Mouse (Mus musculus): ENCODE results near the gene Sesn1. TPM values are rescaled to one million over a fixed set of nuclear protein-coding genes. Genes with fewer than 3 reads are reported as not detected.

Gene Sesn1
- polyA plus RNA-seq, 1 experiment from 2014 or later: 15.0 TPM

DNA sequence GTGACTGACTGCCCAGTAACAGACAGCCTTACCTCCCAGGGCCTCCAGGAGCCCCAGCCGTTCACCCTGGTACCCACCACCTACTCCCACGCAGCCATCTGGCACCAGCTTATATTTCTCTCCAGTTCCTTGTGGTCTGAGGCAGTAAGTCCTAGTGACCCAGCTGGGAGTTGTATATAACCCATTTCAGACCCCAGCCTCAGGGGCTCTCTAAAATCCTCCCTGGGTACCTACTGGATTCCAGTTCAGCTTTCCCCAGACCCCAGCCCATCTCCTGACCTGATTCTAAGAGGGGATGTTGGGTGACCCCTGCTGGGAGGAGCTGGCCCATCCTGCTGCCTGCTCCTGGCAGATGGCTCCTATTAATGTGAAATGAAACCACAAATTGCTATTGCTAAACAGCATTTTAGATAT lies 50.5 kb downstream of the Sesn1 start:
- Histone ChIP-seq H3K9me3 (replicated peaks) (no peaks in the 10 kb centered on the region), H3K4me1 (no peaks in the 10 kb centered on the region), H3K36me3 (no peaks in the 10 kb centered on the region), H3K27ac (replicated peaks) (no peak overlapping the region), H3K4me3 (no peak overlapping the region), H3K27me3 (ENCODE audit: low read depth, poor library complexity, severe bottlenecking) (no peaks in the 10 kb centered on the region)
- 96% methylated on average over 2 of the region's 2 CpGs for WGBS
- no peak for DNase-seq (ENCODE audit: low spot score)

DNA sequence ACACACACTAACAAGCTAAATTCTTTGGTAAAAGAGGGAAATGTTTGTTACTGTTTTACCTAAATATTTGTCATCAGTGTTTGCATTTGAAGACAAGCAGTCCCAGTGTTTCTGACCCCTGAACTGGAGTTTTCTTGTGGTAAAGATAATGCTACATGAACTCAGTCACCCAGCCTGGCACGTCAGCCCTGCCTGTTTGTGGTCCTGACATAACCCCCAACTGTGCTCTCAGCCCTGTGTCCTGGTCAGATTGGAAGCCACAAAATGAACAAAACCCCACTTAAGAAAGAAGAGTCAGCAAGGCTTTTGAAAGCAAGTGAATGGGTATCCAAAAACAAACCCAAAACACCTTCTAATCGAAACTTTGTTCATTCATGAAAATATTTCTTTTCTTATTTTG lies 53.3 kb downstream of the Sesn1 start:
- Histone ChIP-seq H3K36me3 (no peaks in the 10 kb centered on the region), H3K27ac (replicated peaks) (no peak overlapping the region), H3K27me3 (ENCODE audit: low read depth, poor library complexity, severe bottlenecking) (no peaks in the 10 kb centered on the region), H3K4me1 (peaks cover 12% of the 10 kb centered on the region), H3K4me3 (no peak overlapping the region), H3K9me3 (replicated peaks) (no peaks in the 10 kb centered on the region)
- no peak for DNase-seq (ENCODE audit: low spot score)
- WGBS: 63% methylated on average over 2 of the region's 2 CpGs

- no peak for DNase-seq (ENCODE audit: low spot score)
- Histone ChIP-seq H3K9me3 (replicated peaks) (no peaks in the 10 kb centered on the region), H3K27ac (replicated peaks) (no peak overlapping the region), H3K4me1 (peaks cover 12% of the 10 kb centered on the region), H3K27me3 (ENCODE audit: low read depth, poor library complexity, severe bottlenecking) (no peaks in the 10 kb centered on the region), H3K36me3 (no peaks in the 10 kb centered on the region), H3K4me3 (no peak overlapping the region)
- 68% methylated on average over 3 of the region's 3 CpGs for WGBS
Observed at GRCm38 (mm10) chr10:41866069-41866837, 56.5 kb downstream of the Sesn1 start.

DNA sequence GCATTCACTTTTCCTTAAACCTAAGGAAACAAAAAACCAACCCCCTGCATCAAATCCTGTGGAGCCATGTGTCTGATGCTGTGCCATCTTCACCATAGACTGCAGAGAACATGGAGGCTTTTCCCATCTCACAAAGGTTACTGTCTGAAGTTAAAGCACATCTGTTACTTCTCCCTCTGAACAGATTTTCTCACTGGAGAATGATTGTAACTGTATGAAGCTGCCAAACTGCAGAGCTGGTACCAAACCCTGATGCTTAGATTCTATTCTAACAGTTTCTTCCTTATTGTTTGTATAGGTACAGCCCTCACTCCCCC lies 57.1 kb downstream of the Sesn1 start:
- no peaks in the 10 kb centered on the region for H3K27me3 ChIP-seq (ENCODE audit: low read depth, poor library complexity, severe bottlenecking)
- DNase-seq (ENCODE audit: low spot score): no peak
- H3K36me3 ChIP-seq: no peaks in the 10 kb centered on the region
- H3K9me3 ChIP-seq (replicated peaks): no peaks in the 10 kb centered on the region
- H3K27ac ChIP-seq (replicated peaks): no peak overlapping the region
- peaks cover 14% of the 10 kb centered on the region for H3K4me1 ChIP-seq
- H3K4me3 ChIP-seq: no peak overlapping the region

DNA sequence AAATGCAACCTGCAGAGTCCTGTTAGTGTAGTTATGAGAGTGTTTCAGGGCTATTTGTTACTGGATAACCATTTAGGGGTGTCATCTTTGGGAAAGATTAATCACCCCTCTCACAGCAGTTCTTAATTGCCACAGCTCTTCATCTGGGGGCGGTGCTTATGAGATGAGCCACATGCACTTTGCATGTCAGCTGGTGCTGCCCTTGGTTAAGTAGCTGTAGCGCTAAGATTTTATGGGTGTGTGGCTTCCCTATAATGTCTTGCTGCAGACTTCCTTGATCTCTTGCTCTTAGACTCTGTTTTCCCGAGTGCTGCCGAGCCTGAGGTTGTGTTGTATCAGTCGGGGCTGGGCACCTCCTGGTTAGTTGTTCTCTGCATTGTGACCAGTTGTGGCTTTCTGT lies 58.2 kb downstream of the Sesn1 start:
- no peaks in the 10 kb centered on the region for H3K27me3 ChIP-seq (ENCODE audit: low read depth, poor library complexity, severe bottlenecking)
- H3K4me3 ChIP-seq: no peak overlapping the region
- H3K27ac ChIP-seq (replicated peaks): no peak overlapping the region
- no peaks in the 10 kb centered on the region for H3K36me3 ChIP-seq
- peaks cover 21% of the 10 kb centered on the region for H3K4me1 ChIP-seq
- DNase-seq (ENCODE audit: low spot score): no peak
- 85% methylated on average over 5 of the region's 5 CpGs for WGBS
- H3K9me3 ChIP-seq (replicated peaks): no peaks in the 10 kb centered on the region

GRCm38 (mm10) chr10:41870101-41870500 lies 60.4 kb downstream of the Sesn1 start:
- no peaks in the 10 kb centered on the region for H3K27me3 ChIP-seq (ENCODE audit: low read depth, poor library complexity, severe bottlenecking)
- no peak for DNase-seq (ENCODE audit: low spot score)
- WGBS: 62% methylated on average over 2 of the region's 2 CpGs
- no peaks in the 10 kb centered on the region for H3K36me3 ChIP-seq
- H3K4me3 ChIP-seq: no peak overlapping the region
- H3K9me3 ChIP-seq (replicated peaks): no peaks in the 10 kb centered on the region
- no peak overlapping the region for H3K27ac ChIP-seq (replicated peaks)
- H3K4me1 ChIP-seq: peaks cover 21% of the 10 kb centered on the region

DNA sequence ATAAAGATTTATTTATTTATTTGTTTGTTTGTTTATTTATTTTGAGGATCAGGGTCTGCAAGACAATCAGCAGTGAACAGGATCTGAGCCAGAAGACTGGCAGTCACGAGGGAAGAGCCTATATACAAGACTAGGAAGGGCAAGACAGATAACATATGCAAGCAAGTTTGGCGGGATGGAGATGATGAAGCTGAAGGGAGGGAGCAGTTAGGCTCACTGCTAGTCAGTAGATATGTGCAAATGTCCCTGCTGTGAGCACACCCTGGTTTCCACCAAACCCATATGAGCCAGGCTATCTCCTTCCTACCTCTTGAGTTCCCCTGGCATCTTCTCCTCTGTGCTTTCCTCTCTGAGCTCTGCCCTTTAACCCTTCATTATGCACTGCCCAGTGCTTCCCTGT lies 61.8 kb downstream of the Sesn1 start:
- no peak overlapping the region for H3K27ac ChIP-seq (replicated peaks)
- no peaks in the 10 kb centered on the region for H3K27me3 ChIP-seq (ENCODE audit: low read depth, poor library complexity, severe bottlenecking)
- 67% methylated on average over 2 of the region's 2 CpGs for WGBS
- no peaks in the 10 kb centered on the region for H3K9me3 ChIP-seq (replicated peaks)
- H3K4me1 ChIP-seq: peaks cover 13% of the 10 kb centered on the region
- H3K36me3 ChIP-seq: no peaks in the 10 kb centered on the region
- H3K4me3 ChIP-seq: no peak overlapping the region
- DNase-seq (ENCODE audit: low spot score): no peak

GRCm38 (mm10) chr10:41875624-41876023 lies 65.9 kb downstream of the Sesn1 start:
- DNase-seq (ENCODE audit: low spot score): no peak
- H3K27me3 ChIP-seq (ENCODE audit: low read depth, poor library complexity, severe bottlenecking): no peaks in the 10 kb centered on the region

GRCm38 (mm10) chr10:41878344-41878743 lies 68.6 kb downstream of the Sesn1 start:
- peaks cover 17% of the 10 kb centered on the region for H3K4me1 ChIP-seq
- no peak overlapping the region for H3K27ac ChIP-seq (replicated peaks)
- H3K4me3 ChIP-seq: no peak overlapping the region
- no peak for DNase-seq (ENCODE audit: low spot score)
- WGBS: 89% methylated on average over 11 of the region's 11 CpGs
- no peaks in the 10 kb centered on the region for H3K9me3 ChIP-seq (replicated peaks)
- H3K27me3 ChIP-seq (ENCODE audit: low read depth, poor library complexity, severe bottlenecking): no peaks in the 10 kb centered on the region
- no peaks in the 10 kb centered on the region for H3K36me3 ChIP-seq

More at GRCm38 (mm10) chr10:41875624-41876023, 65.9 kb downstream of the Sesn1 start:
- no peak overlapping the region for H3K27ac ChIP-seq (replicated peaks)
- H3K9me3 ChIP-seq (replicated peaks): no peaks in the 10 kb centered on the region
- H3K4me3 ChIP-seq: no peak overlapping the region
- H3K4me1 ChIP-seq: peaks cover 9% of the 10 kb centered on the region; the same call in 1 of the 2 replicates
- H3K36me3 ChIP-seq: no peaks in the 10 kb centered on the region

DNA sequence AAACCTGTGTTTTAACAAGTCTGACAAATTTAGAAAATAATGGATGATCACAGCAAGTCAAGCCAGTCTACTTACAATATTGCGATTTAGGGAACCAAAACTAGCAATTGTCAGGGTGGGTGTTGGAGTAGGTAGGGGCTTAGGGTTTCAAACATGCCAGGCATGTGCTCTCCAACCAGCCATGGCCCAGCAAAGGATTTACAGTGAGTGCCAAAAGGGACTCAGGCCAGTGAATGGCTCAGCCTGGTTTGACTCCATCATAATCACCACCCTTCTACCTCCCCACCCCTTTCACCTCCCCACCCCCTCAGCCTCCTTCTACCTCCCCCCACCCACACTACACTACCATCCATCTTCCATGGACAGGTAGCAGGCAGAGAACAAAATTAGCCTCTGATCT lies 69.9 kb downstream of the Sesn1 start:
- H3K9me3 ChIP-seq (replicated peaks): no peaks in the 10 kb centered on the region
- H3K36me3 ChIP-seq: no peaks in the 10 kb centered on the region
- WGBS: 97% methylated on average over 1 of the region's 1 CpGs
- DNase-seq (ENCODE audit: low spot score): no peak
- H3K27me3 ChIP-seq (ENCODE audit: low read depth, poor library complexity, severe bottlenecking): no peaks in the 10 kb centered on the region
- peaks cover 23% of the 10 kb centered on the region for H3K4me1 ChIP-seq
- no peak overlapping the region for H3K27ac ChIP-seq (replicated peaks)
- no peak overlapping the region for H3K4me3 ChIP-seq

DNA sequence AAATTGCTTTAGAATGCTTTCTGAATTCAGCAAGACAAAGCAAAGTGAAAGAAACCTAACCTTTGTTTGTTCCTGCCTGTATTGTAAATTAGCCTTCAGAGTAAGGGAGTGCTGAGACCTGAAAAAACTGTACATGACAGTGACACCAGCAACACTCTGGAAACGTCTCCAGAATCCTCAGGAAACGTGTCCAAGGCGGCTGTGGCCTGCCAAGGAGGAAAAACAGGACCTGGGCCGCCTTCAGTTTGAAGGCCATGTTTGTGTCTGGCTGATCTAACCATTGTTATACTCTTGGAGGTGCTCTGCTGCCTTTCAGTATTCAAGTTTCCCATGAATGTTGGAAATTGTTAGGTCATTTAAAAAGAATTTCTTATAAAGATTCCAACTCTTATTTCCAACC lies 70.5 kb downstream of the Sesn1 start:
- no peaks in the 10 kb centered on the region for H3K36me3 ChIP-seq
- H3K4me1 ChIP-seq: peaks cover 23% of the 10 kb centered on the region
- no peak overlapping the region for H3K4me3 ChIP-seq
- WGBS: 64% methylated on average over 4 of the region's 4 CpGs
- H3K9me3 ChIP-seq (replicated peaks): no peaks in the 10 kb centered on the region
- H3K27ac ChIP-seq (replicated peaks): no peak overlapping the region
- no peak for DNase-seq (ENCODE audit: low spot score)
- no peaks in the 10 kb centered on the region for H3K27me3 ChIP-seq (ENCODE audit: low read depth, poor library complexity, severe bottlenecking)

GRCm38 (mm10) chr10:41880777-41881176 lies 71.0 kb downstream of the Sesn1 start:
- Histone ChIP-seq H3K27ac (replicated peaks) (no peak overlapping the region), H3K36me3 (no peaks in the 10 kb centered on the region), H3K27me3 (ENCODE audit: low read depth, poor library complexity, severe bottlenecking) (no peaks in the 10 kb centered on the region), H3K4me1 (peaks cover 23% of the 10 kb centered on the region), H3K9me3 (replicated peaks) (no peaks in the 10 kb centered on the region), H3K4me3 (no peak overlapping the region)
- DNase-seq (ENCODE audit: low spot score): no peak
- WGBS: 19% methylated on average over 1 of the region's 1 CpGs

DNA sequence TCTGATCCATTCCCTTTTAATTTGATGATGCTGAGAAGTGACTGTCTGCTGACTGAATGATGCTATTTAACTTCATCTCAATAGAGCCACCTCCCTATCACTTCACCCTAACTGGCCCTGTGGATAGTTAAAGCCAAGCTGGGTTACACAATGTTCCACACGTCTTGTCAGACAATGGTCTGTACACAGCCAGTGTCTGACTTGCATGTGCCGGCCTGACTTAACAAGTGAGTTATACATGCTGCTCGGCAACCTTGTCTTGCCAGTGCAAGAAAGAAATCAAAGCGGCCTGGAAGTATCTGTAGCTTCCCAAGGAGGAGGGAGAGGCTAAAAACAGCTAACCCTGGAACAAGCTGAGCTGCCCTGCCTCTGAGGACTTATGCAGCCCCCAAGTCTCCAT lies 71.7 kb downstream of the Sesn1 start:
- Histone ChIP-seq H3K4me3 (no peak overlapping the region), H3K9me3 (replicated peaks) (no peaks in the 10 kb centered on the region), H3K27me3 (ENCODE audit: low read depth, poor library complexity, severe bottlenecking) (no peaks in the 10 kb centered on the region), H3K4me1 (peaks cover 23% of the 10 kb centered on the region), H3K27ac (replicated peaks) (no peak overlapping the region), H3K36me3 (no peaks in the 10 kb centered on the region)
- no peak for DNase-seq (ENCODE audit: low spot score)
- WGBS: 37% methylated on average over 4 of the region's 4 CpGs
